Mouse (Mus musculus) midbrain, embryonic 10.5 days (tissue): ENCODE data around the gene Sept4. TPM values are rescaled to one million over a fixed set of nuclear protein-coding genes. Genes with fewer than 3 reads are reported as not detected.

Experiments
- DNase-seq: peaks from one replicate; pipeline ENCODE4 v3.0.0-alpha.2; 2017; ENCODE audit warnings: low spot score
- H3K27ac ChIP-seq: fragments of 300-500 bp; sonication (generic); replicated peaks from 2 replicates; pipeline ENCODE4 v1.5.1; 2016; ENCODE audit warnings: mild to moderate bottlenecking
- H3K27me3 ChIP-seq: fragments of 300-500 bp; sonication (generic); 2 replicates; pipeline ENCODE4 v1.6.1; 2016; ENCODE audit warnings: low read depth, mild to moderate bottlenecking; ENCODE audit not compliant: poor library complexity, severe bottlenecking
- H3K36me3 ChIP-seq: fragments of 300-500 bp; sonication (generic); 2 replicates; pipeline ENCODE4 v1.6.1; 2016; ENCODE audit warnings: mild to moderate bottlenecking, moderate library complexity
- H3K4me1 ChIP-seq: fragments of 300-500 bp; sonication (generic); 2 replicates; pipeline ENCODE4 v1.6.1; 2016
- H3K4me3 ChIP-seq: fragments of 300-500 bp; sonication (generic); 2 replicates; pipeline ENCODE4 v1.5.1; 2016; ENCODE audit warnings: mild to moderate bottlenecking, moderate library complexity
- H3K9me3 ChIP-seq: fragments of 300-500 bp; sonication (generic); replicated peaks from 2 replicates; pipeline ENCODE4 v1.6.1; 2016; ENCODE audit warnings: mild to moderate bottlenecking
- WGBS: fragments of 180-500 bp; shearing (Covaris S2); methylation state at CpG from one replicate; pipeline ENCODE4 v1.1.7; 2016; 5-methylcytosine and 5-hydroxymethylcytosine counted together
- polyA plus RNA-seq: library from polyadenylated mRNA; unstranded; fragments of >200 nt; fragmentation: Nextera tagmentation; extraction: Ambion mirVana; gene quantifications from 2 replicates; pipeline ENCODE4 v1.2.1, GENCODE M21; 2016

Gene Sept4
- polyA plus RNA-seq, 1 experiment from 2014 or later, result 10.7 TPM

DNA sequence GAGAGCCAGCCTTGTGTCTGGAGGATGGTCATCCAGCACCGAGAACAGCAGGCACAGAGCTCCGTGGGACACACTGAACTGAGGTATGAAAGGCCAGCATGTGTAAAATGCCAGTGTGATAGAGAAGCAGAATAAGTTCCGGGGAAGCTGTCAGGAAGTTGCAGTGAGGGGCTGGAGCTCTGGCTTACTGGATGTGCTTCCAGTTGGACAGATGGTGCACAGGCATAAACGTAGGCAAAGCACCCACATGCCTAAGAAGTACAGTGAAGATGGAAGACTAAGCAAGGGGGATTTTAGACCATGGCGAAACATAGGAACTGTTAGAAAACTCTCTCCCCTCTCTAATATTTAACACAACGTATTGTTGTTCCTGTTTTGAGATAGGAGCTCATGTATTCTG lies 7.5 kb upstream of the Sept4 start:
- H3K9me3 ChIP-seq, result no peaks in the 10 kb centered on the region
- WGBS, result 83% methylated on average over 6 of the region's 6 CpGs

DNA sequence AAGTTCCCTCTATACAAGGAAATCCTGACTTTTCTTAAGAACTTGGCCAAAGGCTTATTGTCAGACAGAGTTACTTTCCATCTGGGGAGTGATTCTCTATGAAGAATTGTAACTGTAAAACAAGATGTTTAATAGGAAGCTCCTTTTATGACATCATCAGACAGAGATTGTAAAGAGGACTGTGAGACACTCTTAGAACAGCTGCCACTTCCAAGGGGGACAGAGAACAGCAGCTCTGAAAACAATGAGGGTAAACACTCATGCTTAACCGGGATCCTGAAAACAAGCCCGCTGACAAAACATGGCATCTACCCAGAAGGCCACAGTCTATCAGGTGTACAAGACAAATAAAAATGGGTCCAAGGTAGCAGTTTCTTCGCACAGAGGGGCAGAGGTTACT lies 2.2 kb upstream of the Sept4 start, which contains the start of gene Gm11492:
TSS of gene Gm11492 (plus strand) at position 153 of the 400 bp plus-strand sequence.
- DNase-seq, result no peak
- WGBS, result 84% methylated on average over 3 of the region's 3 CpGs

More for the DNA sequence above, 7.5 kb upstream of the Sept4 start:
- H3K27ac ChIP-seq, result no peak overlapping the region
- no peaks in the 10 kb centered on the region for H3K27me3 ChIP-seq
- no peak overlapping the region for H3K4me3 ChIP-seq
- no peak for DNase-seq
- H3K36me3 ChIP-seq, result no peaks in the 10 kb centered on the region
- H3K4me1 ChIP-seq, result no peaks in the 10 kb centered on the region

DNA sequence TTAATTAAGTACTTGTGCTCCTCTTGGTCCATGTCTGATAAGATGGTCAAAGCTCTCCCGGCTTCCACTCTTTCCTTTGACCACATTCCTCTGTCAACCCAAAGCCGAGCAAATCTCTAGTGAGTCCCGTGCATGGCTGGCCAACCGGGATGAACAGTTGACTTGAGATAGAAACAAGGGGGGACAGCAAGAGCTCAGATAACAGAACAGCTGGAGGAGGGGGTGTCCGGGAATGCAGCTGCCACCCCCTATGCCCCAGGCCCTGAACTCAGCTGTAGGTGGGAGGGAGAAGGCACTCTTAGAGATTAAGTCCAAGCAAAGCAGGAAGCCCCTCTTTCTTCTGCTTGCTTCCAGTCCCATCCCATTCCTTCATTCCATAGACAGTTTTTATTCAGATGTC lies 2.0 kb downstream of the Sept4 start:
- no peaks in the 10 kb centered on the region for H3K36me3 ChIP-seq
- H3K4me3 ChIP-seq, result no peak overlapping the region
- H3K9me3 ChIP-seq, result no peaks in the 10 kb centered on the region
- WGBS, result 44% methylated on average over 5 of the region's 5 CpGs
- no peak overlapping the region for H3K27ac ChIP-seq
- no peaks in the 10 kb centered on the region for H3K27me3 ChIP-seq
- H3K4me1 ChIP-seq, result peaks cover 28% of the 10 kb centered on the region
- DNase-seq, result no peak

More for the DNA sequence above, 2.2 kb upstream of the Sept4 start, which contains the start of gene Gm11492:
- Histone ChIP-seq H3K27ac (no peak within 1 kb of the TSS), H3K9me3 (no peaks in the 10 kb centered on the region), H3K27me3 (no peaks in the 10 kb centered on the region), H3K4me1 (0 out of 2 replicates have a peak, but pooled peaks cover 9% of the 10 kb centered on the region), H3K4me3 (no peak within 1 kb of the TSS), H3K36me3 (no peaks in the 10 kb centered on the region)

DNA sequence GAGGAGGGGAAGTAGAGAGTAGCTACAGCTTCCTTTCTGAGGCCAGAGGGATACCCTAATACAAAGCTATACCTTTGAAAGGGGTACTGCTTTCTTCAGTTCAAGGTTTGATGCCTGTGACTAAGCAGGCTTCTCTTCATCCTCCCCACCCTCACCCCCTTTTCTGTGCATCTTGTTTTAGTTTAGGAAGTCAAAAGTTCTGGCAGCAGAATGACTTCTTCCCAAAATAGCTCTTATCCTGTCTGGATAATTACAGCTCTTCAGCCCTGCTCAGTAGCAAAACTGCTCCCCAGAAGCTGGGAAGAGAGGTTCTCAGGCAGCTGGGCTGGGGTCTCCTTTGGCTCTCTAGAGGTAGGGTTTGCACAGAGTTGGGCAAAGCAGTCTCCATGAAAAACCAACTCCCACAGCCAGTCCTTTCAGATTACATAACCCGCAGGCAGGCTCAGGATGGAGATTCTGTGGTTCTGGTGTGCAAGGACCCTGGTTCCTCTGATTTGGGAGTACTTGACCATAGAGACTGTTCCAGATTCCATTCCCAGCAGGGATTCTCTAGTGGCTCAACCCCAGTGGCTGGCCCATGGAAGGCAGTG lies 2.8 kb downstream of the Sept4 start:
- 92% methylated on average over 1 of the region's 1 CpGs for WGBS
- H3K27me3 ChIP-seq, result no peaks in the 10 kb centered on the region
- no peaks in the 10 kb centered on the region for H3K36me3 ChIP-seq
- no peaks in the 10 kb centered on the region for H3K9me3 ChIP-seq
- DNase-seq, result no peak
- no peak overlapping the region for H3K27ac ChIP-seq
- H3K4me1 ChIP-seq, result peaks cover 28% of the 10 kb centered on the region
- H3K4me3 ChIP-seq, result no peak overlapping the region

DNA sequence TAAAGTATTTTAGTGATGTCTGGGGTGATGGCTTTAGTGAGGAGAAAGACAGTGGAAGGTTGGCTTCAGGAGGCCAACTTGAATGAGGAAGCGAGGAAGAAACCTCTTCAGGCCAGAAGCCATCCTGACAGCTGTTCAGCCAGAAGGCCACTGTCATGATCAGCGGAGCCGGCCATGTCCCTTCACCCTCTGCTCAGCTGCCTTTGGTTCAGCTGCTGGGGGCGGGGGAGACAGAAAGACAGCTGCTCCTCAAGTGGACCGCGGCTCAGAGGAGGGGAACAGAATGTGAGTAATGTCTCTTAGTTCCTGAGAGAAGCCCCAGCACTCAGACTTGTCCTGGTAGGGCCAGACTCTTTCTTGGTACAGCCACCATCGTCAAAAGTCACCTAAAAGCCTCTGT lies 5.0 kb downstream of the Sept4 start:
- peaks cover 50% of the 10 kb centered on the region for H3K4me1 ChIP-seq
- DNase-seq, result no peak
- WGBS, result 77% methylated on average over 7 of the region's 7 CpGs

DNA sequence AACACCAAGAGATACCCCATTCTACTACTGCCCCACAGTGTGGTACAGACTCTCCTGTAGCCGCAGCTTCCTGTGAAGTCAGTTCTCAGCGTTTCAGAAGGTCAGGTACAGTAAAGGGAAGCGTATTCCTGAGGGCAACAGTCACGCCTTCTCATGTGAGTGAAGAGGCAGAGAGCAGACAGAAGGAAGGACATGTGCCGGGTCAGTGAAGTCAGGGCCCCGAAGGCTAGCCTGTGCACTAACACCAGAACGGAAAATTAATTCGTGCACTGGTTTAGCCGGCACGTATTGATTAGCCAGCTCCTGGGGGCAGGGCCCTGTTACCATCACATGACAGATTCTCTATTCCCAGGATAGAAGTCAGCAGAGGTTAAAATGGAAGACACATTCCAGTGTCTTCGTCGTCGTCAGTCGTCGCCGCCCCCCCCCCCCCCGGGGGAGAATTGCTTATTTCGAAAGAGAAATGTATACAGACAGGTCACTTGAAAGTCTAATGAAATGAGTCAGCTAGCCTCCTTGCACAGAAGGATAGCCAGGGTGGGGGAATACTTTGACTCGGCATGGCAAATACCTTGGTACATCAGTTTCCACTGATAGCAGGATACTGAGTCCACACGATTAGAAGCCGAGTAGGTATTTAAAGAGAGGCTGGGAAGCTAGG lies 5.9 kb downstream of the Sept4 start:
- Histone ChIP-seq H3K9me3 (no peaks in the 10 kb centered on the region), H3K27me3 (peaks cover 18% of the 10 kb centered on the region), H3K4me1 (peaks cover 59% of the 10 kb centered on the region), H3K4me3 (no peak overlapping the region), H3K36me3 (no peaks in the 10 kb centered on the region), H3K27ac (no peak overlapping the region)
- WGBS, result 77% methylated on average over 21 of the region's 21 CpGs
- DNase-seq, result no peak

More for the DNA sequence above, 5.0 kb downstream of the Sept4 start:
- H3K36me3 ChIP-seq, result no peaks in the 10 kb centered on the region
- no peaks in the 10 kb centered on the region for H3K9me3 ChIP-seq
- no peak overlapping the region for H3K4me3 ChIP-seq
- H3K27ac ChIP-seq, result no peak overlapping the region; the same call in 1 of the 2 replicates
- peaks cover 11% of the 10 kb centered on the region; the same call in 1 of the 2 replicates for H3K27me3 ChIP-seq

DNA sequence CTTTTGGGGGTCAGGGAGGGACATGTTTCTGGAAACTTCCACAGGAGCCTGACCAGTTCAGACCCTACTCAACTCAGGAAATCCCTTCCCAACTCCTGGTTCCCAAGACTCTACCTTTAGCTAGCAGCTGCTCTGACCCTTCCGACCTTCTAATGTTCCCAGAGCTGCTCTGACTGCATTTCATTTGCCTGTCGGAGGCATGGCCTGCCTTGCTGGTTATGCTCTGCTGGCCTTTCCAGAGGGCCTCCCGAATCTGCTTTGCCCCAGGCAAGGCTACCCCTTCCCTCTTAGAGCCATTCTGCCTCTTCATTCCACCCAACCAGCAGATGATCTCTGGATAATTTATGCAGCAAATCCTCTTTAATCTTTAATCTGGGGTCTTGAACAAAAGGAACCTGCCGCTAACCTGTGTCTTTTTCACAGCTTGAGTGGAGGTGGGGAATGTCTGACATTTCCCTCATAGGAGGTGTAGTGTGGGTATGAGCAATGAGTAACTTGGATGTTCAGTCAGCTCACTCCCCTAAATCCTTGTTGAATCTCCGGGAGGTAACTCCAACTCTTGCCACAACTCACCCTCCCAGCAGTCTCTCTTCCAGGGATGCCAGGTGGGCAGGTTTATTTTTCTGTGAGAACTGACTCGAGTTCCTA lies 9.0 kb downstream of the Sept4 start:
- peak; percentile 30 for DNase-seq
- H3K4me3 ChIP-seq, result peak overlapping the region; percentile 77
- no peaks in the 10 kb centered on the region for H3K9me3 ChIP-seq
- H3K36me3 ChIP-seq, result no peaks in the 10 kb centered on the region
- WGBS, result 6% methylated on average over 6 of the region's 6 CpGs
- H3K4me1 ChIP-seq, result peaks cover 63% of the 10 kb centered on the region
- peak overlapping the region; percentile 84 for H3K27ac ChIP-seq
- peaks cover 25% of the 10 kb centered on the region for H3K27me3 ChIP-seq

DNA sequence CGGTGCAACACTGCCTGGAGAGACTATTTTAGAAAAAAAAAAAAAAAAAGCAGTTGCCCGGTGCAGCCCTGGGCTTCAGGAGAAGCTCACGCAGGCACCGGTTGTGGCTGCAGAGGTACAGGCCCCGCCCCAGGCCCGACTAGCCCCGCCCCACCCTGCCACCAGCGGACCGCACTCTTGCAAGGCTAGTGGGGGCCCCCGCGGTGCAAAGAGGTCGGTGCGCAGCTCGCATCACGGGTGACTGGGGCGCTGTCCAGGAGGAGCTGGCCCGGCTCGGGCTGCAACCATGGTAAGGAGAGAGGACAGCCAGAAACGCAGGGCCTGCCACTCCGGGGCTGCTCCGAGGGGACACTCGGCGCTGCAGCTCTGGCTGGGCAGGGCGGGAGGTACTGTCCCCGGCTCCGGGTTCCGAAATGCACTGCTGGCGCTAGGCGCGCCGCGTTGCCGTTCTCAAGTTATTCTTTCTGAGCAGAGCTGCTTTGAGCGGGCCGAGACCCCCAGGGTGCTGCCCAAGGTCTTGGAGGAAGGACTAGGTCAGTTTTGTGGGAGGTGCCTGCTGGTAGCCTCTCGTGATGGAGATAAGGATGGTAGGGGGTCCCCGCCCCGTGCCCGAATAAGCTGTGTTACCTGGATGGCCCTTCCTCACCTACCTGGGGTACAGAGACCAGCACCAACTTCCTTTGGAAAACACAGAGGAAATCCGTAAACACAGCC lies 9.7 kb downstream of the Sept4 start:
- WGBS, result under 1% methylated on average over 40 of the region's 40 CpGs
- peak overlapping the region; percentile 84 for H3K27ac ChIP-seq
- peak; percentile 74 for DNase-seq

DNA sequence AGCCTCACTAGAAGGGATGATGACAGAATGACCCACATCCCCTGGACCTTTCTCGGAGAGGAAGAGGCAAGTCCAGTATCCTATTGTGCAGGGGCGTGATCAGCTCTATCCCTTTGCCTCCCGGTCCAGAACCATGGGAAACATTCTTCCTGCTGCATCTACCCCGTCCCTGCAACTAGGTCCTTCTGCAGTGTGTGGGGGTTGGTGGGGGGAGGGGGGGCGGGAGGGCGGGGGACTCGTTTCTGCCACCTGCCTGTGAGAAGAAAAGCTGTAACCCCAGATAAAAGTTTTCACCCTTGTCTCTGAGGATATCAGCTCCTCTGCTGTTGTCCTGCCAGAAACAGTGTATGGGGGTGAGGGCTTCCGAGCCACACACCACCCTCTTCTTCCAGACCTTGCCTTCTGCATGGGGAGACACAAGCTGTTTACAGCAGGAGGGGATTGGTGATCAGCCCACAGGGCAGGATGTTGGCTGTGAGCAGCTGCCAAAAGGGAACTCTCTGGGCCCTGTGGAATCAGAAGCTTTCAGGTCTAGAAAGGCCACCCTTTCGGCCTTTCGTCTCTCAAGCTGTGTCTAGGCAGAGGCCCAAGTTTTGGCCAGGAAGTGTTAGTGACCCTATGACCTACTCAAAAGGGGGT lies 10.4 kb downstream of the Sept4 start:
- Histone ChIP-seq H3K27me3 (peaks cover 25% of the 10 kb centered on the region), H3K27ac (peak overlapping the region; percentile 84), H3K36me3 (no peaks in the 10 kb centered on the region), H3K4me1 (peaks cover 58% of the 10 kb centered on the region), H3K9me3 (no peaks in the 10 kb centered on the region), H3K4me3 (peak overlapping the region; percentile 77)
- peak; percentile 43 for DNase-seq
- WGBS, result 14% methylated on average over 10 of the region's 10 CpGs

More for the DNA sequence above, 9.7 kb downstream of the Sept4 start:
- Histone ChIP-seq H3K4me3 (peak overlapping the region; percentile 77), H3K9me3 (no peaks in the 10 kb centered on the region), H3K4me1 (peaks cover 62% of the 10 kb centered on the region), H3K36me3 (no peaks in the 10 kb centered on the region), H3K27me3 (peaks cover 25% of the 10 kb centered on the region)

DNA sequence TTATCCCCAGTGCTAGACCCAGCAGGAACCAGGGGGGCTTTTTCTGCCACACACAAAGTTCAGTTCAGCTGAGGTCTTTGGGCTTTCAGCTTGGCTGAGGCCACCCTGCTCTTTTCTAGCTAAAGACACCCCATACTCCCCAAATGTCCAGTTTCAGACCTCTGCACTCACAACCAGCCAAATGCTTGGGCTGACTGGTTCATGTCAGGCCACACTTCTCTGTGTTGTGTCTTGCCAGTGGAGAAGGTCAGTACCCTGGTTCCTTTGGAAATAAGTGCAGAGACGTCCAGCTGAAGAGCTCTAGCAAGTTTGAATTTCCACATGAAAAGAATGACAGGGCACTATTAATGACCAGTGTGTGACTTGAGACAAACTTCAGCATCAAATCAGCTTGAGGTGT lies 11.0 kb downstream of the Sept4 start:
- Histone ChIP-seq H3K27me3 (peaks cover 25% of the 10 kb centered on the region), H3K36me3 (no peaks in the 10 kb centered on the region), H3K4me3 (no peak overlapping the region), H3K27ac (peak overlapping the region; percentile 84; the same call in 1 of the 2 replicates), H3K9me3 (no peaks in the 10 kb centered on the region), H3K4me1 (peaks cover 52% of the 10 kb centered on the region)
- 59% methylated on average over 1 of the region's 1 CpGs for WGBS
- DNase-seq, result no peak

DNA sequence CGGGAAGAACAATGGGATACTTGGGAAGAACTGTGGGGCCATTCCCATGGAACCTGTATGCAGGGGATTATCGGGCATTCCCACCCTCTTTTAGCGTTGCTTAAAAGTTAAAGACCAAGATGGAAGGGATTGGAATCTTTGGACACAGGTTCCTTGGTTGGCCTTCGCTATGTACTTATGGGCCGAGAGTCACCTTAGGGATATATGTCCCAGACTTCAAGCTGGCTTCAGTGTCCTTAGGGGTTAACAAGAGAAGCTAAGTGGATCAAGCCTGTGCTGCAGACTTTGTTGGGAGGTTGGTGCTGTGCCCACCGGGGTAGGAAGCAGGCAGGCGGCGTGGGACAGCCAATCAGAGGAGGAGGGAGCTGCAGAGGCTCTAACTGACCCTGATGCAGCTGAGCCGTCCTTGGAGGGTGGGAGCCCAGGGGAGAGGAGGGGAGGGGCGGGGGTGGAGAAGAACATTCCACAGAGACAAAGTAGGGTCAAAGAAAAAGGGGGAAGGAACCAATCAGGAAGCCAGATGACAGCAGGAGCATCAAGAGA lies 11.9 kb downstream of the Sept4 start:
- H3K27ac ChIP-seq, result 0 out of 2 replicates have a peak overlapping the region, but pooled peaks have one; percentile 17
- H3K9me3 ChIP-seq, result no peaks in the 10 kb centered on the region
- WGBS, result 38% methylated on average over 10 of the region's 10 CpGs
- peaks cover 25% of the 10 kb centered on the region for H3K27me3 ChIP-seq
- peaks cover 50% of the 10 kb centered on the region for H3K4me1 ChIP-seq
- H3K4me3 ChIP-seq, result no peak overlapping the region; the same call in 1 of the 2 replicates
- no peak for DNase-seq
- H3K36me3 ChIP-seq, result no peaks in the 10 kb centered on the region
